Mouse (Mus musculus) G1E (cell line): ENCODE data around the gene Kcns1.
A peak's percentile ranks its signal among the peaks of the same experiment; 100 is the strongest.

ENCODE experiments used
- CTCF ChIP-seq: IDR thresholded peaks from 2 replicates; pipeline ENCODE4 v1.5.1; 2012; ENCODE audit warnings: low read depth, low read length, inconsistent platforms, mixed read lengths
- TAL1 ChIP-seq: conservative IDR thresholded peaks from 2 replicates; pipeline ENCODE4 v1.6.1; 2012; ENCODE audit warnings: low read depth, low read length, inconsistent platforms, mixed read lengths

DNA sequence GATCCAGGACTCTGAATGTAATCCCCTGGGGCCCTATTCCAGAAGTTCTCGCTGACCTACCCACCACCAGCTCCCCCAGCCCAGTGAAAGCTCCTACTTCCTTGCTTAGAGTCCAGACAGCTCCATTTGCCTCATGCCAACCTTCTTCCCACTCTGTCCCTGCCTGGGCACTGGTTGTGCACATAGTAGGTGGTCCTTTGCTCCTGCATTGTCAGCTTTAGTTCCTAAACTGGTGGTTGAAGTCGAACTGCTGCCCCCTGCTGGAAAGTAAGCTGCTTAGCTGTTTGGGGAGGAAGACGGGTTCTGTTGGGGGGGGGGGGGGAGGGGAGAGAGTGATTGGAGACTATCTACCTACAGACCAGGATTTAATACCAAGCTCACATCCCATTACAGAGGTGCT is 9.2 kb upstream of the Kcns1 start:
- TF ChIP-seq CTCF (0 out of 2 replicates have a peak, but pooled peaks have one; percentile 4), TAL1 (no peak)
